ENCODE assay signal across 8 mouse cellular contexts in the genomic region with DNA sequence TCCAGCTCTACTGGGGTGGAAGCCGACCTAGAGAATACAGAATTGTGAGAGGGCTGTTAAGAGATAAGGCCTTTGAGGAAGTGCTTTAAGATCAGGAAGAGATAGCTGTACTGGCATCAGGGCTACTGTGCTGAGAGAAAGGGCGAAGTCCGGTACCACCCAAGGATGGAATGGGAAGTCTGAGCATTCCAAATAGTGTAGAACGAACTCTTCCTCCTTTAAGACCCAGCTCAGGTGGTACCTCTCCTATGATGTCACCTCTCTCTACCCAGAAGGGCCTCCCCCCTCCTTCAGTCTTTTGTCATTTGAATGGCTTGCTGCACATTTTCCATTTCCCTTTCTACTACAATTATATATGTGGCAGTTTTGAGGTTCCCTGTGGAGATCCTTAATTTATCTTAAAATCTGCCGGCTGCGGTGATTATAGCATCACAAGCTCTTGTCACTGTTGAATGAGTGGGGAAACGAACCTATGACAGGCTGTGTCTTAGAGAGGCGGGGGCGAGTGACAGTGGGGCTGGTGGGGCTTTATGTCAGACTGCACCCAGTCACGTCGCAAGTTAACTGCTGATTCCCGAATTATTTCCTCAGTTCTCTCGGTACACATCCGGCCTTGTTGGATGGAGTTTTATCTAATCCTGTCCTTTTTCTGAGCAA. TPM values are rescaled to one million over a fixed set of nuclear protein-coding genes. Genes with fewer than 3 reads are reported as not detected.
DNase-seq lines count a peak whose midpoint lies in the region; ATAC-seq lines count a peak whose summit lies in the region.

No protein-coding gene starts in this region.

- no peaks in the 10 kb centered on the region; the same call in 1 of the 2 replicates for H3K4me1 ChIP-seq in hindbrain, embryonic 13.5 days (replicated peaks)
- H3K4me1 ChIP-seq in hindbrain, embryonic 12.5 days: no peaks in the 10 kb centered on the region
- H3K4me1 ChIP-seq in forebrain, embryonic 12.5 days: peaks cover 2% of the 10 kb centered on the region

- 61% methylated on average over 14 of the region's 14 CpGs for WGBS in hindbrain, embryonic 13.5 days
- WGBS in hindbrain, embryonic 12.5 days: 64% methylated on average over 14 of the region's 14 CpGs
- 63% methylated on average over 14 of the region's 14 CpGs for WGBS in forebrain, embryonic 12.5 days

- no peak overlapping the region for H3K27ac ChIP-seq in hindbrain, embryonic 13.5 days
- H3K27ac ChIP-seq in hindbrain, embryonic 12.5 days: no peak overlapping the region
- H3K27ac ChIP-seq in forebrain, embryonic 12.5 days: no peak overlapping the region

- H3K4me2 ChIP-seq in hindbrain, embryonic 13.5 days: no peak overlapping the region
- H3K4me2 ChIP-seq in hindbrain, embryonic 12.5 days (replicated peaks): no peak overlapping the region
- H3K4me2 ChIP-seq in forebrain, embryonic 12.5 days: no peak overlapping the region

- DNase-seq in CD4-positive helper T cell, adult 2 months (ENCODE audit: low read depth, low spot score): peak; percentile 64
- peak; percentile 55 for DNase-seq in lung, postnatal 10 days
- no peak for DNase-seq in gastrocnemius, postnatal 25 days
- no peak for DNase-seq in left cerebral cortex, adult 18-20 months (ENCODE audit: low spot score in 2 of 2)
- no peak for DNase-seq in adrenal gland, adult 2 months

- no peak overlapping the region for H3K9ac ChIP-seq in hindbrain, embryonic 13.5 days
- H3K9ac ChIP-seq in hindbrain, embryonic 12.5 days: no peak overlapping the region
- H3K9ac ChIP-seq in forebrain, embryonic 12.5 days: no peak overlapping the region

- no peaks in the 10 kb centered on the region for H3K27me3 ChIP-seq in hindbrain, embryonic 13.5 days
- H3K27me3 ChIP-seq in hindbrain, embryonic 12.5 days: no peaks in the 10 kb centered on the region
- H3K27me3 ChIP-seq in forebrain, embryonic 12.5 days: no peaks in the 10 kb centered on the region

- ATAC-seq in hindbrain, embryonic 13.5 days (ENCODE audit: low FRiP score): peak; percentile 68
- ATAC-seq in hindbrain, embryonic 12.5 days (ENCODE audit: low FRiP score): no peak; the same call in 1 of the 2 replicates
- ATAC-seq in forebrain, embryonic 12.5 days (ENCODE audit: low FRiP score): peak; percentile 61; the same call in 1 of the 2 replicates

- H3K36me3 ChIP-seq in hindbrain, embryonic 13.5 days: no peaks in the 10 kb centered on the region
- H3K36me3 ChIP-seq in hindbrain, embryonic 12.5 days: no peaks in the 10 kb centered on the region
- no peaks in the 10 kb centered on the region for H3K36me3 ChIP-seq in forebrain, embryonic 12.5 days (replicated peaks)

- H3K4me3 ChIP-seq in hindbrain, embryonic 13.5 days: no peak overlapping the region
- H3K4me3 ChIP-seq in hindbrain, embryonic 12.5 days: no peak overlapping the region
- H3K4me3 ChIP-seq in forebrain, embryonic 12.5 days (replicated peaks): no peak overlapping the region

- no peaks in the 10 kb centered on the region for H3K9me3 ChIP-seq in hindbrain, embryonic 13.5 days
- H3K9me3 ChIP-seq in hindbrain, embryonic 12.5 days (replicated peaks): no peaks in the 10 kb centered on the region
- H3K9me3 ChIP-seq in forebrain, embryonic 12.5 days: no peaks in the 10 kb centered on the region

RNA-seq across cellular contexts. Expression of a gene that starts 13.8 kb away (rescaled TPM):
- 43.1 and 44.8 TPM in 2 replicates for polyA plus RNA-seq in hindbrain, embryonic 13.5 days (2015; fragmentation: Nextera tagmentation; extraction: Ambion mirVana)
- 29.7 and 31.0 TPM in 2 replicates for polyA plus RNA-seq in hindbrain, embryonic 12.5 days (2016; fragmentation: Nextera tagmentation; extraction: Ambion mirVana)
- polyA plus RNA-seq in forebrain, embryonic 12.5 days (2016; fragmentation: Nextera tagmentation; extraction: Ambion mirVana): 19.7 and 24.0 TPM in 2 replicates
- total RNA-seq in gastrocnemius, postnatal 25 days (2021): 10 to 100 TPM; 51.7 to 64.2 TPM
- 100 to 1,000 TPM; 184 to 189 TPM for total RNA-seq in left cerebral cortex, adult 18-20 months (2021)
- 100 to 1,000 TPM; 101 to 116 TPM for total RNA-seq in adrenal gland, adult 2 months (2021)
- polyA plus RNA-seq in adrenal gland, adult 2 months (2012; rRNA removed): 112 and 134 TPM in 2 replicates

Comparison
In these comparisons a context has a peak if more than half of its experiments do, and no peak if none do; other contexts are left out.
1. DNase-seq: peak in CD4-positive helper T cell, adult 2 months (single experiment) and lung, postnatal 10 days (single experiment); none in gastrocnemius, postnatal 25 days (single experiment), left cerebral cortex, adult 18-20 months (0 of 2) and adrenal gland, adult 2 months (single experiment).